In genomic region chr17:24036954-24037353, GRCm38 (mm10) we compare ENCODE assay signal across 17 mouse cellular contexts. TPM values are rescaled to one million over a fixed set of nuclear protein-coding genes. Genes with fewer than 3 reads are reported as not detected.
A peak's percentile ranks its signal among the peaks of the same experiment; 100 is the strongest.
DNase-seq lines count a peak whose midpoint lies in the region; ATAC-seq and TF ChIP-seq lines count a peak whose summit lies in the region.
"Had no signal": no experiment of that assay in that cellular context is flagged by ENCODE, and none has a peak within 500 bp of the region (broad histone marks: within the 10 kb centered on the region; RNA-seq: fewer than 3 reads in every experiment).

No protein-coding gene starts in this region.

- H3K4me3 ChIP-seq in lung, adult 2 months (replicated peaks; ENCODE audit: extremely low read depth, low read depth, low read length) = no peak overlapping the region
- H3K4me3 ChIP-seq in embryonic fibroblast, embryonic 13.5 days (ENCODE audit: insufficient read depth, low read length) = no peak overlapping the region
- H3K4me3 ChIP-seq: lung, embryonic 15.5 days; midbrain, embryonic 15.5 days had no signal

- 62% methylated on average over 6 of the region's 6 CpGs for WGBS in lung, adult 2 months

- intact Hi-C loops in left cerebral cortex, postnatal 10 days (cut with DNase I) = no loop called here

- DNase-seq in adrenal gland, adult 2 months = peak; percentile 46
- DNase-seq in adrenal gland, postnatal 4 days (ENCODE audit: low spot score in 2 of 2) = no peak
- no peak for DNase-seq in lung, adult 2 months
- DNase-seq in lung, postnatal 4 days = no peak
- no peak for DNase-seq in right cerebral cortex, postnatal 25 days
- no peak for DNase-seq in left cerebral cortex, postnatal 10 days (ENCODE audit: extremely low spot score in 1 of 2, low spot score in 2 of 2)
- DNase-seq: heart, postnatal 10 days; left cerebral cortex, postnatal 4 days; retina, postnatal 1 day; thymus, adult 2 months had no signal

- no peak overlapping the region for H3K27ac ChIP-seq in embryonic fibroblast, embryonic 13.5 days (ENCODE audit: insufficient read depth, low read length)
- H3K27ac ChIP-seq: lung, embryonic 15.5 days; midbrain, embryonic 15.5 days had no signal

- H3K4me1 ChIP-seq in lung, adult 2 months (ENCODE audit: control insufficient read depth, insufficient read depth, low read length) = no peaks in the 10 kb centered on the region
- H3K4me1 ChIP-seq in embryonic fibroblast, embryonic 13.5 days (ENCODE audit: control insufficient read depth, insufficient read depth, low read length) = peaks cover 7% of the 10 kb centered on the region
- H3K4me1 ChIP-seq: lung, embryonic 15.5 days; midbrain, embryonic 15.5 days had no signal

- no peak for TF ChIP-seq POLR2A in lung, adult 2 months (IDR thresholded peaks at IDR 0.05; ENCODE audit: borderline replicate concordance, extremely low read depth, low read depth, low read length)
- no peak for TF ChIP-seq POLR2A in embryonic fibroblast, embryonic 13.5 days (IDR thresholded peaks at IDR 0.05; ENCODE audit: low read depth, low read length)

- peak; percentile 54 for ATAC-seq in monocyte, adult 5-6 weeks (replicated peaks; ENCODE audit: insufficient number of reproducible peaks, low FRiP score, low TSS enrichment, poor library complexity, severe bottlenecking)
- ATAC-seq: midbrain, embryonic 15.5 days had no signal

- TF ChIP-seq CTCF in lung, adult 2 months (IDR thresholded peaks at IDR 0.05; ENCODE audit: insufficient read depth, low read length) = 0 out of 2 replicates have a peak, but pooled peaks have one; percentile 8
- peak; percentile 24; the same call in 1 of the 2 replicates for TF ChIP-seq CTCF in embryonic fibroblast, embryonic 13.5 days (IDR thresholded peaks at IDR 0.05; ENCODE audit: borderline replicate concordance, insufficient read depth, low read length)

RNA-seq across cellular contexts. Expression of gene Prss27, which starts 1.0 kb away (rescaled TPM):
- total RNA-seq in adrenal gland, adult 2 months (2021) = under 1 TPM; 0.24 to 0.46 TPM
- polyA plus RNA-seq in adrenal gland, adult 2 months (2012; rRNA removed) = 0.58 and 0.68 TPM in 2 replicates
- not detected for total RNA-seq in adrenal gland, postnatal 4 days (2021)
- polyA plus RNA-seq in lung, adult 2 months (2012; rRNA removed) = 0.24 and 12.9 TPM in 2 replicates
- 0.42 TPM in 1 of 2 replicates, not detected in the other for polyA plus RNA-seq in embryonic fibroblast, embryonic 13.5 days (2011; ENCODE audit: insufficient read length, low read depth, missing spikeins)
- total RNA-seq in monocyte, adult 5-6 weeks (2017) = not detected in 3 replicates
- total RNA-seq in left cerebral cortex, postnatal 10 days (2021) = not detected
- total RNA-seq: gastrocnemius, postnatal 4 days; heart, postnatal 10 days; left cerebral cortex, postnatal 4 days had no signal

RNA-seq across cellular contexts. Expression of gene Kctd5, which starts 36.3 kb away (rescaled TPM):
- 10 to 100 TPM; 13.7 to 14.4 TPM for total RNA-seq in adrenal gland, adult 2 months (2021)
- 13.8 and 14.7 TPM in 2 replicates for polyA plus RNA-seq in adrenal gland, adult 2 months (2012; rRNA removed)
- total RNA-seq in adrenal gland, postnatal 4 days (2021) = 10 to 100 TPM; 34.4 to 34.5 TPM
- polyA plus RNA-seq in lung, adult 2 months (2012; rRNA removed) = 28.4 and 30.3 TPM in 2 replicates
- polyA plus RNA-seq in embryonic fibroblast, embryonic 13.5 days (2011; ENCODE audit: insufficient read length, low read depth, missing spikeins) = 80.8 and 83.2 TPM in 2 replicates
- total RNA-seq in monocyte, adult 5-6 weeks (2017) = 15.4 to 22.7 TPM (median 16.9 TPM) in 3 replicates
- 10 to 100 TPM; 51.9 to 56.8 TPM for total RNA-seq in left cerebral cortex, postnatal 10 days (2021)

RNA-seq across cellular contexts. Expression of gene Prss22, which starts 39.1 kb away (rescaled TPM):
- total RNA-seq in adrenal gland, adult 2 months (2021) = not detected
- polyA plus RNA-seq in adrenal gland, adult 2 months (2012; rRNA removed) = not detected in 2 replicates
- total RNA-seq in adrenal gland, postnatal 4 days (2021) = not detected
- polyA plus RNA-seq in lung, adult 2 months (2012; rRNA removed) = 0.11 and 0.96 TPM in 2 replicates
- 0.62 TPM in 1 of 2 replicates, not detected in the other for polyA plus RNA-seq in embryonic fibroblast, embryonic 13.5 days (2011; ENCODE audit: insufficient read length, low read depth, missing spikeins)
- not detected in 3 replicates for total RNA-seq in monocyte, adult 5-6 weeks (2017)
- under 1 TPM; 0.53 to 0.69 TPM for total RNA-seq in left cerebral cortex, postnatal 10 days (2021)
- total RNA-seq: gastrocnemius, postnatal 4 days; heart, postnatal 10 days; left cerebral cortex, postnatal 4 days had no signal
- polyA plus RNA-seq: midbrain, embryonic 15.5 days; neural tube, embryonic 14.5 days had no signal

RNA-seq across cellular contexts. Expression of gene Prss30, which starts 56.6 kb away (rescaled TPM):
- under 1 TPM; 0.21 to 0.26 TPM for total RNA-seq in adrenal gland, adult 2 months (2021)
- polyA plus RNA-seq in adrenal gland, adult 2 months (2012; rRNA removed) = 0.63 and 0.74 TPM in 2 replicates
- not detected for total RNA-seq in adrenal gland, postnatal 4 days (2021)
- 1.5 and 2.7 TPM in 2 replicates for polyA plus RNA-seq in lung, adult 2 months (2012; rRNA removed)
- not detected in 2 replicates for polyA plus RNA-seq in embryonic fibroblast, embryonic 13.5 days (2011; ENCODE audit: insufficient read length, low read depth, missing spikeins)
- 0.76 to 1.2 TPM in 2 of 3 replicates, not detected in the other for total RNA-seq in monocyte, adult 5-6 weeks (2017)
- under 1 TPM in 1 of 2 experiments, not detected in 1; 0.30 TPM for total RNA-seq in left cerebral cortex, postnatal 10 days (2021)
- total RNA-seq: ES-E14; gastrocnemius, postnatal 4 days; heart, postnatal 10 days had no signal
- polyA plus RNA-seq: midbrain, embryonic 15.5 days had no signal
